Mouse (Mus musculus): ENCODE measurements at regions not wholly inside any gene's neighbourhood (a gene's known extent, or its start where the extent isn't known, plus 50 kb on each side); places are given as distances from the start of the nearest gene placed in this dataset.

DNA sequence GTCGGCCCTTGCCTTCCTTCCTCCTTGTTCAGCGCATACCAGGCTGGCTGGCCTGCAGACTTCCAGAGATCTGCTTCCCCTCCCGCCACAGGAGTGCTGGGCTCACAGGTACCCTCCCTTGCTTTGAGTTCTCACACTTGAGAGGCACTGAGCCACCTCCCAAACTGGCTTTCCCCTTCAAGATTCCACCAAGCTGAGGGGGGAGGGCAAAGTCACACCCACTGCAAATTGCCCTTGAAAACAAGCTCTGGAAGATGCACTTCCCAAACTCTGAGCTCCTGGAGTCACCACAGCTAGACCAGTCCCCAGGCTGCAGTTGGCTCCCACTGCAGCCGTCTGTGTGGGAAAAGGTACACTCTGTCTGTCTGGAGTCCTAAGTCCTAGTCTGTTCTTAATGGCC lies 142.1 kb upstream of the Slc22a12 start:
- DNase-seq, result no peak

GRCm38 (mm10) chr19:6679392-6680307 lies 136.8 kb upstream of the Slc22a12 start:
- no peak for DNase-seq

DNA sequence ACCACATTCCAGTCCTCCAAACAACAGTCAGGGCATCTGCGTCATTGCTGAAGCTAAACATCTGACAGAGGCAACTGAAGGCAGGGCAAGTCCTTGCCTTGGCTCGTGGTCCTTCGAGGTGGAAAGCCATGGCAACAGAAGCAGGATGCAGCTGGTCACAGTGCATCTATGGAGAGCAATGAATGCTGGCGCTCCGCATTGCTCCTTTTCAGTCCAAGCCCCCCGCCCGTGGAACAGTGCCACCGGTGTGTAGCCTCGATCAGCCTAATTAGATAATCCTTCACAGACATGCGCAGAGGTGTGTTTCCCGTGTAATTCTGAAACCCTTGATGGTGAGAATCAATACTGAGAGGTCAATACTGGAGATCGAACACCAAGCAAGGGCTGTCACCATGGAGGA lies 134.7 kb upstream of the Slc22a12 start:
- no peak for DNase-seq

DNA sequence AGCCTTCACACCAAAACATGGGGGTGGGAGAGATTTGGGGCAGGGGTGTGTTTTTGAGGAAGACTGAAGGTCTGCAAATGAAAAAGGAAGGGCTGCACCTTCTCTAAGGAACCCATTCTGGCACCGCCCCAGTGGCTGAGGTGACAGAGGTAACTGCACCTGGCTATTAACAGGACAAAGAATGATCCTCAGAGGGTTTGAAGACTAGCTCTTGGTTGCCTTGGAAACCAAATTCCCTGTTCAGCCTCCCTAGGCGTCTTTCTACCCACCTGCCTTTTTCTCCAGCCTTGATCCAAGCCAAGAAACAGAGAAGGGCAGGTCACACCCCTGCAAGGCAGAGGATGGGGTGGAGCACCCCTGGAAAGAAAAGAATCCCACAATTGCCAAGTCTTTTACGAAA lies 132.8 kb upstream of the Slc22a12 start:
- no peak for DNase-seq

GRCm38 (mm10) chr19:6671696-6672095 lies 128.9 kb upstream of the Slc22a12 start:
- no peak for DNase-seq

GRCm38 (mm10) chr19:6669881-6670280 lies 127.0 kb upstream of the Slc22a12 start:
- no peak for DNase-seq

GRCm38 (mm10) chr19:6668545-6668944 lies 125.7 kb upstream of the Slc22a12 start:
- no peak for DNase-seq

DNA sequence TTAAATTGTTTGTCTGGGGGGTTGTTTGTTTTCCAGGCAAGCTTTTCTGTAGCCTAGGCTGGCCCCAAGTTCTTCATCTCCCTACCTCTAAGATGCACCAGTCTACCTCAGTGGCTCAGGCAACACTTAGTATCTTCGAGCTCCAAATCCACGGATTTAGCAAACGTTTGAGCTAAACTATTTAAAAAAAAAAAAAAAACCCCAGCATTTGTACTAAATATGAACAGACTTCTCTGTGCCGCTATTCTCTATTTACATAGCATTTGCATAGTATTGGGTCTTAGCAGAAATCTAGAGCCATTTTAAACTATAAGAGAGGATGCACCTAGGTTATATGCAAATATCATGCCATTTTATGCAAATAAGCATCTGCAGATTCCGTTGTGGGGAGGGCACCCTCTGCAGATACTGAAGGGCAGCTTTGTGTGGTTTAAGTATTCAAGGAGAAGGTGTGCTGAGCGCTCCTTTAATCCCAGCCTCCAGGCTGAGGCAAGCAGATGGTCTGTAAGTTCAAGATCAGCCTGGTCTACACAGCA lies 123.4 kb upstream of the Slc22a12 start:
- no peak for DNase-seq

GRCm38 (mm10) chr19:6665264-6666054 lies 122.6 kb upstream of the Slc22a12 start:
- DNase-seq, result no peak

- DNase-seq, result no peak
Observed at GRCm38 (mm10) chr19:6664311-6664952, 121.6 kb upstream of the Slc22a12 start.

DNA sequence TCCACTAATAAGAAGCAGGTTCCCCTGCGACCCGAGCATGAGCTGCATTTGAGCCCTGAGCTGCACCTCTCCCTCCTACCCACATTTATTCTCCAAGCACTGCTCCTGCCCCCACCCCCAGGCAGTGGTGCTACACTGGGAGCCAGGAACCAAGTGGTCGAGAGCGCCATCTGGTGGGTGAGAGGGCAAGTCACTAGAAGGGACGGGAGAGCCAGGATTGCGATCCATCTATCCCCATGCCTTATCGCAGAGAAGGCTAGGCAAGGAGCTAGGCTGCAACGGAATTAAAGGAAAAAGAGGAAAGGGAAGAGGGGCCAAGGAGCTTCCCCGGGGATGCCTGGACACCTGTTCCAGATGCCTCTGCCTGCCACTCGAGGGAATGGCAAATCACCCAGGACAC lies 120.6 kb upstream of the Slc22a12 start:
- DNase-seq, result peak; percentile 71 to 86

GRCm38 (mm10) chr19:6662346-6662939 lies 119.6 kb upstream of the Slc22a12 start:
- no peak for DNase-seq

DNA sequence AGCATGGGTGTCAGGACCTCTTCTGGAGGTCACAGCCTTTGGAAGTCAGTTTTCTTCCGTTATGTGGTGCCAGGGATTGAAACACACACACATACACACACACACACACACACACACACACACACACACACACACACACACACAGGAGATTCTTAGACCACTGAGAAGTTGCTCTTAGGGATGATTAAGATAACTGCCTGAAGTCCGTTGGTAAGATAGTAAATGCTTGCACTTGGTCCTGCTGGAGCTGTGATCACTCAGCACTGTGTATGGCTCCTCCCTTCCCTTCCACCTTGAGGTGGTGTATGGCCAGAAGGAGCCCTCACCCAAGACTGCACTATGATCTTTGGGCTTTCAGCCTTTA lies 118.7 kb upstream of the Slc22a12 start:
- no peak for DNase-seq

GRCm38 (mm10) chr19:6660723-6661507 lies 118.1 kb upstream of the Slc22a12 start:
- no peak for DNase-seq

DNA sequence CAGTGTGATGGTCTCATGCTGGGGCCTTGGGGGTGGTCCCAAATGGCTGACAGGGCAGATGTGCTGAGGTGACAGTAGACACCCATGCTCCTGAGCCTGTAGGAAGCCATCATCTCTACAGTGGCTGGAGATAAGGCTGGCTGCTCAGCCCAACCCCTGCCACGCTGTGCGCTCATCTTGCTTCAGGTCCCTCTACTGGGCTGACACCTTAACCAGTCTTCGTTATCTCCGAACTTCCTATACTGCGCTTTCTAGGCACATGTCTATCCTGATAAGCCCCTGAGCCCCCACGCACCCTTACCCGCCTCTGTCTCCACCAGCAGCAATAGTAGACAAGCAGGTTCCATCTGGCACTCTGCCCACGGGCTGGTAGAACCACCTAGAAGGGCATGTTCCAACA lies 117.3 kb upstream of the Slc22a12 start:
- no peak for DNase-seq

GRCm38 (mm10) chr19:6654550-6654949 lies 111.7 kb upstream of the Slc22a12 start:
- no peak for DNase-seq

GRCm38 (mm10) chr19:6652775-6653174 lies 109.9 kb upstream of the Slc22a12 start:
- no peak for DNase-seq

- DNase-seq, result peak in 1 of 2 experiments; percentile 8
Observed at GRCm38 (mm10) chr19:6651192-6651591, 108.4 kb upstream of the Slc22a12 start.

DNA sequence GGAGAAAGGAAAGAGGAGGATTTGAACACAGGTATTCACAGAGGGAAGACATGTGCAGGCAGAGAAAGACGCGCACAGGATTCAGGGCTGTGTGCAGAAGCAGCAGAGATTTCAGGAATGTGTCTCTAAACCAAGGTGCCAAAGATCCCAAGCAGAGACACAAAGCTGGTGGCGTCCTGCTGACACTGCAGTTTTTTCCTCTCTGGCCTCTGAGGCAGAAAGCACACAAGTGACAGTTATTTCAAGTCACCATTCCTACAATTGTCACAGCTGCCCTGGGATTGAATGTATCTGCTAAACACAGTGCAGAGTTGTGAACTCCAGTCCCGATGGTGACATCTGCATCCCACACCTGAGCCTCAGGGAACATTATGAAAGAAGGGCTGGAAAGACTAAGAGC lies 107.1 kb upstream of the Slc22a12 start:
- DNase-seq, result peak in 1 of 2 experiments; percentile 14

- DNase-seq, result peak in 1 of 2 experiments; percentile 8
Observed at GRCm38 (mm10) chr19:6647686-6648085, 104.9 kb upstream of the Slc22a12 start.

DNA sequence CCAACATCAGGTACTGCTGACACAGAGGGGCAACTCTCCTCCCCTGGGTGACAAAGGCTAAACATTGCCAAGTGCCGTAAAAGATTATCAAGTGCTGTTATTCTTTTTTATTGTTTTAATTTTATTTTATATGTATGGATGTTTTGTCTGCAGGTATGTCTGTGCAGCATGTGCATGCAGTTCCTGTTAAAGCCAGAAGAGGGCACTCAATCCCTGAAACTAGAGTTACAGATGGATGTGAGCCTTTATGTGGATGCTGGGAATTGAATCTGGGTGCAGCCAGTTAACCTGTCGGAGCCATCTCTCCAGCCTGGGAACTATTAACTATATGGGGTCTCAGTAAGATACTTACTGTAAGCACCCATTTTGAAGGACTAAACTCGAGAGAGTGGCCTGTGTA lies 104.4 kb upstream of the Slc22a12 start:
- DNase-seq, result no peak

DNA sequence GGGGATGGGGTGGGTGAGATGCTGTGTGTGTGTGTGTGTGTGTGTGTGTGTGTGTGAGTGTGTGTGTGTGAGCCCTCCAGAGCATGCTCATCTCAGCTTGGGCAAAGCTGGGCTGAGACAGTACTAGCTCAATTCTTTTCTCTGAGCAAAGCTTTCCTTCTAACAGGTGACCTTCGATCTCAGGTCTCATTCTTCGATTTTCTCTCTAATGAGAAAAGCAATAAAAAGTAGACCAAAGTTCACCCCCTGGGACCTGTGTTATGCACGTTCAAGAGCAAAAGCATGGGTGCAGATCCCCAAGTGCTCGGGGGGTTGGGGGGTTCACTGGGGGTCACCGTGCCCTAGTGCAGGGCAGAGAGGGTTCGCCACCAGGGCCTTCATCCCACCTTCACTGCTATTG lies 103.1 kb upstream of the Slc22a12 start:
- no peak for DNase-seq

All from lung, postnatal 4 days (tissue).